Mouse (Mus musculus) right cerebral cortex, postnatal 10 days (tissue): Measurements from ENCODE around the gene Sdk1.

Source experiments
- DNase-seq, 2 experiments: peaks; one replicate each; pipeline ENCODE4 v3.0.0; 2021; ENCODE audit warnings: low spot score in 2 of 2

Sdk1 gene

GRCm38 (mm10) chr5:141447247-141447646 lies 206.0 kb downstream of the Sdk1 start:
- no peak for DNase-seq

GRCm38 (mm10) chr5:141463417-141463816 lies 222.1 kb downstream of the Sdk1 start:
- no peak for DNase-seq

GRCm38 (mm10) chr5:141468821-141469220 lies 227.5 kb downstream of the Sdk1 start:
- DNase-seq, result no peak

- no peak for DNase-seq
These were observed 264.0 kb downstream of the Sdk1 start for GRCm38 (mm10) chr5:141505281-141505680.

- DNase-seq, result peak; percentile 32 to 48
These were observed 265.1 kb downstream of the Sdk1 start for GRCm38 (mm10) chr5:141506344-141506743.

GRCm38 (mm10) chr5:141524801-141525715 lies 283.8 kb downstream of the Sdk1 start:
- DNase-seq, result peak in 1 of 2 experiments; percentile 51

- DNase-seq, result no peak
These were observed 298.9 kb downstream of the Sdk1 start for GRCm38 (mm10) chr5:141540193-141540592.

- no peak for DNase-seq
These were observed 301.8 kb downstream of the Sdk1 start for GRCm38 (mm10) chr5:141542890-141543666.

GRCm38 (mm10) chr5:141553444-141553843 lies 312.2 kb downstream of the Sdk1 start:
- no peak for DNase-seq

GRCm38 (mm10) chr5:141558731-141559130 lies 317.4 kb downstream of the Sdk1 start:
- no peak for DNase-seq

- no peak for DNase-seq
These were observed 319.0 kb downstream of the Sdk1 start for GRCm38 (mm10) chr5:141560325-141560724.

GRCm38 (mm10) chr5:141561989-141562560 lies 320.8 kb downstream of the Sdk1 start:
- no peak for DNase-seq

GRCm38 (mm10) chr5:141564197-141564596 lies 322.9 kb downstream of the Sdk1 start:
- no peak for DNase-seq

- no peak for DNase-seq
These were observed 326.8 kb downstream of the Sdk1 start for GRCm38 (mm10) chr5:141568106-141568505.

GRCm38 (mm10) chr5:141570442-141570841 lies 329.2 kb downstream of the Sdk1 start:
- peak; percentile 44 to 60 for DNase-seq

GRCm38 (mm10) chr5:141574263-141574662 lies 333.0 kb downstream of the Sdk1 start:
- peak; percentile 30 to 40 for DNase-seq

GRCm38 (mm10) chr5:141591246-141591645 lies 350.0 kb downstream of the Sdk1 start:
- DNase-seq, result no peak

GRCm38 (mm10) chr5:141612721-141613120 lies 371.4 kb downstream of the Sdk1 start:
- DNase-seq, result peak in 1 of 2 experiments; percentile 5

GRCm38 (mm10) chr5:141615763-141616162 lies 374.5 kb downstream of the Sdk1 start:
- DNase-seq, result no peak

- DNase-seq, result no peak
These were observed 376.4 kb downstream of the Sdk1 start for GRCm38 (mm10) chr5:141617660-141618059.

- no peak for DNase-seq
These were observed 384.1 kb downstream of the Sdk1 start for GRCm38 (mm10) chr5:141625401-141625800.

- DNase-seq, result no peak
These were observed 390.4 kb downstream of the Sdk1 start for GRCm38 (mm10) chr5:141631641-141632040.
